Mouse (Mus musculus) embryonic fibroblast, embryonic 13.5 days (primary cell): ENCODE results near the gene Napa.

Experiments
- CTCF ChIP-seq: IDR thresholded peaks from 2 replicates; pipeline ENCODE4 v1.5.1; 2011; ENCODE audit warnings: mild to moderate bottlenecking, control low read depth, low read length, moderate library complexity, borderline replicate concordance; ENCODE audit not compliant: insufficient read depth
- POLR2A ChIP-seq: IDR thresholded peaks from 2 replicates; pipeline ENCODE4 v1.6.1; 2011; ENCODE audit warnings: low read depth, mild to moderate bottlenecking, control low read depth, low read length, moderate library complexity

DNA sequence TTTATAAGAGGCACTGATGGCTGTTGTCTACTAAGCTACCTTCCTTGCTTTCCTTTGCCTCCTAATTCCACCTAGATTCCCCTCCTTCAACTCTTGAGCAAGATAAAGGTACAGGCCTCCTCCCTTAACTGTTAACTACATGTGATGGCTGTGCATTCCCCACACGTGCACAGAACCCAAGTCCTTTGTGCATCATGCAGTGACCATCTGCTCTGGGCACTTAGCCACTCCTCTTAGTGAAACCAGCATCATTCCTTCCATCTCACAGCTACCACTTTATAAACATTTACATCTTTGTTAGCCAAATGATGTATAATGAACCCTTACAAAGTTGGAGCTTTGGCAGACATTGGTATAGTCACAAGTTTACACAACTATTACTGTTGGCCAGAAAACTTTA lies 18.3 kb upstream of the Napa start:
- TF ChIP-seq POLR2A: no peak
- no peak for TF ChIP-seq CTCF
